Mouse (Mus musculus) intestine, embryonic 16.5 days (tissue): ENCODE data around the gene Zfp622. TPM values are rescaled to one million over a fixed set of nuclear protein-coding genes. Genes with fewer than 3 reads are reported as not detected.
"Not testable (repeated sequence)": the region's sequence is repeated elsewhere in the genome, so short reads cannot be mapped to it uniquely, and the experiment has no call there.

Experiments
- ATAC-seq: fragments of 200-750 bp; cut with Nextera tagmentation; 2 replicates; pipeline ENCODE4 v1.8.0; 2017; ENCODE audit warnings: moderate TSS enrichment, moderate library complexity
- H3K27ac ChIP-seq: fragments of 300-500 bp; sonication (generic); 2 replicates; pipeline ENCODE4 v1.5.1; 2014; ENCODE audit warnings: mild to moderate bottlenecking, low read length
- H3K27me3 ChIP-seq: fragments of 300-500 bp; sonication (generic); replicated peaks from 2 replicates; pipeline ENCODE4 v1.6.1; 2014; ENCODE audit warnings: low read length, control low read depth, mixed read lengths; ENCODE audit not compliant: control insufficient read depth, insufficient read depth
- H3K36me3 ChIP-seq: fragments of 300-500 bp; sonication (generic); 2 replicates; pipeline ENCODE4 v1.6.1; 2014; ENCODE audit warnings: low read length, control low read depth; ENCODE audit not compliant: control insufficient read depth, insufficient read depth
- H3K4me1 ChIP-seq: fragments of 300-500 bp; sonication (generic); 2 replicates; pipeline ENCODE4 v1.6.1; 2014; ENCODE audit warnings: low read length, control low read depth, mixed read lengths; ENCODE audit not compliant: control insufficient read depth, insufficient read depth
- H3K4me2 ChIP-seq: fragments of 300-500 bp; sonication (generic); 2 replicates; pipeline ENCODE4 v1.6.1; 2014; ENCODE audit warnings: low read depth, low read length, control low read depth
- H3K4me3 ChIP-seq: fragments of 300-500 bp; sonication (generic); 2 replicates; pipeline ENCODE4 v1.5.1; 2014; ENCODE audit warnings: mild to moderate bottlenecking, low read length
- H3K9ac ChIP-seq: fragments of 300-500 bp; sonication (generic); 2 replicates; pipeline ENCODE4 v1.6.1; 2014; ENCODE audit warnings: low read depth, low read length
- H3K9me3 ChIP-seq: fragments of 300-500 bp; sonication (generic); 2 replicates; pipeline ENCODE4 v1.6.1; 2016; ENCODE audit warnings: low read length, control low read depth; ENCODE audit not compliant: control insufficient read depth
- WGBS: fragments of 180-500 bp; shearing (Covaris S2); extraction: QIAGEN DNeasy Blood & Tissue Kit; methylation state at CpG from one replicate; pipeline ENCODE4 v1.1.7; 2014; 5-methylcytosine and 5-hydroxymethylcytosine counted together
- polyA plus RNA-seq: library from polyadenylated mRNA; unstranded; fragments of >200 nt; fragmentation: Nextera tagmentation; extraction: Ambion mirVana; gene quantifications from 2 replicates; pipeline ENCODE4 v1.2.1, GENCODE M21; 2015

Gene Zfp622
- polyA plus RNA-seq, 1 experiment from 2014 or later = 22.3 TPM

- H3K36me3 ChIP-seq = peaks cover 6% of the 10 kb centered on the region
Observed at GRCm38 (mm10) chr15:25992992-25993727, 9.0 kb downstream of the Zfp622 start.

GRCm38 (mm10) chr15:25995521-25995920, 11.4 kb downstream of the Zfp622 start:
- Histone ChIP-seq H3K27me3 (no peaks in the 10 kb centered on the region), H3K4me2 (no peak overlapping the region), H3K4me3 (no peak overlapping the region), H3K4me1 (no peaks in the 10 kb centered on the region), H3K9me3 (no peaks in the 10 kb centered on the region), H3K36me3 (peaks cover 6% of the 10 kb centered on the region), H3K9ac (no peak overlapping the region), H3K27ac (no peak overlapping the region)
- WGBS = 48% methylated on average over 2 of the region's 2 CpGs
- ATAC-seq = no peak

More at GRCm38 (mm10) chr15:25992992-25993727, 9.0 kb downstream of the Zfp622 start:
- H3K4me1 ChIP-seq = no peaks in the 10 kb centered on the region
- no peaks in the 10 kb centered on the region for H3K27me3 ChIP-seq
- H3K4me2 ChIP-seq = no peak overlapping the region
- H3K9ac ChIP-seq = no peak overlapping the region
- H3K27ac ChIP-seq = no peak overlapping the region
- ATAC-seq = peak; percentile 56; the same call in 1 of the 2 replicates
- H3K4me3 ChIP-seq = no peak overlapping the region
- 58% methylated on average over 8 of the region's 8 CpGs for WGBS
- no peaks in the 10 kb centered on the region for H3K9me3 ChIP-seq

GRCm38 (mm10) chr15:25999545-25999944, 15.4 kb downstream of the Zfp622 start:
- H3K27ac ChIP-seq, H3K4me2 ChIP-seq, H3K9me3 ChIP-seq, ATAC-seq, H3K4me3 ChIP-seq, H3K27me3 ChIP-seq, H3K9ac ChIP-seq, H3K36me3 ChIP-seq, H3K4me1 ChIP-seq: not testable (repeated sequence)
- WGBS = 57% methylated on average over 5 of the region's 5 CpGs

- Histone ChIP-seq H3K36me3 (no peaks in the 10 kb centered on the region), H3K4me3 (no peak overlapping the region), H3K27me3 (no peaks in the 10 kb centered on the region), H3K9me3 (no peaks in the 10 kb centered on the region), H3K4me2 (no peak overlapping the region), H3K9ac (no peak overlapping the region), H3K4me1 (no peaks in the 10 kb centered on the region), H3K27ac (no peak overlapping the region)
- no peak for ATAC-seq
- 83% methylated on average over 3 of the region's 3 CpGs for WGBS
Observed at GRCm38 (mm10) chr15:26008621-26009020, 24.5 kb downstream of the Zfp622 start.

- Histone ChIP-seq H3K27ac (no peak overlapping the region), H3K4me2 (no peak overlapping the region), H3K9me3 (no peaks in the 10 kb centered on the region), H3K9ac (no peak overlapping the region), H3K36me3 (no peaks in the 10 kb centered on the region), H3K27me3 (no peaks in the 10 kb centered on the region), H3K4me3 (no peak overlapping the region), H3K4me1 (no peaks in the 10 kb centered on the region)
- 73% methylated on average over 4 of the region's 4 CpGs for WGBS
- no peak for ATAC-seq
Observed at GRCm38 (mm10) chr15:26012891-26013290, 28.7 kb downstream of the Zfp622 start.

GRCm38 (mm10) chr15:26015979-26016665, 32.0 kb downstream of the Zfp622 start:
- H3K4me2 ChIP-seq = no peak overlapping the region
- 40% methylated on average over 14 of the region's 14 CpGs for WGBS

GRCm38 (mm10) chr15:26021721-26022120, 37.6 kb downstream of the Zfp622 start:
- Histone ChIP-seq H3K9me3 (no peaks in the 10 kb centered on the region), H3K36me3 (no peaks in the 10 kb centered on the region)
- WGBS = 80% methylated on average over 8 of the region's 8 CpGs

More at GRCm38 (mm10) chr15:26015979-26016665, 32.0 kb downstream of the Zfp622 start:
- H3K4me3 ChIP-seq = no peak overlapping the region
- ATAC-seq = no peak
- H3K9ac ChIP-seq = no peak overlapping the region
- no peak overlapping the region for H3K27ac ChIP-seq
- no peaks in the 10 kb centered on the region for H3K9me3 ChIP-seq
- H3K27me3 ChIP-seq = no peaks in the 10 kb centered on the region
- H3K4me1 ChIP-seq = no peaks in the 10 kb centered on the region
- H3K36me3 ChIP-seq = no peaks in the 10 kb centered on the region

GRCm38 (mm10) chr15:26022636-26023035, 38.5 kb downstream of the Zfp622 start:
- Histone ChIP-seq H3K4me3 (no peak overlapping the region), H3K27me3 (no peaks in the 10 kb centered on the region), H3K9ac (no peak overlapping the region), H3K4me2 (no peak overlapping the region), H3K4me1 (no peaks in the 10 kb centered on the region), H3K9me3 (no peaks in the 10 kb centered on the region), H3K36me3 (no peaks in the 10 kb centered on the region), H3K27ac (no peak overlapping the region)
- no peak for ATAC-seq
- 85% methylated on average over 5 of the region's 5 CpGs for WGBS

More at GRCm38 (mm10) chr15:26021721-26022120, 37.6 kb downstream of the Zfp622 start:
- Histone ChIP-seq H3K27ac (no peak overlapping the region), H3K27me3 (no peaks in the 10 kb centered on the region), H3K9ac (no peak overlapping the region), H3K4me1 (no peaks in the 10 kb centered on the region), H3K4me3 (no peak overlapping the region), H3K4me2 (no peak overlapping the region)
- no peak for ATAC-seq

- Histone ChIP-seq H3K9me3 (no peaks in the 10 kb centered on the region), H3K27ac (no peak overlapping the region), H3K4me3 (no peak overlapping the region), H3K36me3 (no peaks in the 10 kb centered on the region), H3K27me3 (no peaks in the 10 kb centered on the region), H3K4me1 (no peaks in the 10 kb centered on the region), H3K9ac (no peak overlapping the region), H3K4me2 (no peak overlapping the region)
- 56% methylated on average over 3 of the region's 3 CpGs for WGBS
- no peak for ATAC-seq
Observed at GRCm38 (mm10) chr15:26031692-26032091, 47.5 kb downstream of the Zfp622 start.
